Mouse (Mus musculus) left cerebral cortex, postnatal 14 days (tissue): ENCODE measurements at regions not wholly inside any gene's neighbourhood (a gene's known extent, or its start where the extent isn't known, plus 50 kb on each side); places are given as distances from the start of the nearest gene placed in this dataset.

ENCODE experiments used
- DNase-seq, 2 experiments: peaks; one replicate each; pipeline ENCODE4 v3.0.0; 2021 to 2022; ENCODE audit warnings: low spot score in 2 of 2, mixed read lengths in 1 of 2
- intact Hi-C: fragments of 180-260 bp; cut with DNase I; formaldehyde crosslinking; loops from one replicate; pipeline ENCODE4 v1.15.1; 2025

DNA sequence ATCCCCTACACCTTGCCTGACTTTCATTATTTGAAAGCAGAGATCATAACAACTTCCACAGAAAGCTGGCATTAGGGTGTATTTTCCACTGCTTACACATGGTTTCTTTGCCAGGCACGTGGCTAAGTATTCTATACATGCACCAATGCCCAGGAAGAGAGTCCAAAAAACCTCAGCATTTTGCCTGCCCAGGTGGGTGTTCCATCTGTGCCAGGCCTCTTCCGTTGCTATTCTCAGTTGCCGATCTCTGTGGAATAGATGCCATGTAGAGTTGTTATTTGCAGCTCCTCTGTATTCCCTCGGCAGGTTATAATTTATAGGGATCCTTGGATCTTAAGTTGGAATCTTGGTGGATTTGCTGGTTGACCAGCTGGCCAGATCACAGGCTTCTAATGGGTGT lies 161.3 kb downstream of the Gm5426 start:
- no peak for DNase-seq
- intact Hi-C loops: no loop called here

DNA sequence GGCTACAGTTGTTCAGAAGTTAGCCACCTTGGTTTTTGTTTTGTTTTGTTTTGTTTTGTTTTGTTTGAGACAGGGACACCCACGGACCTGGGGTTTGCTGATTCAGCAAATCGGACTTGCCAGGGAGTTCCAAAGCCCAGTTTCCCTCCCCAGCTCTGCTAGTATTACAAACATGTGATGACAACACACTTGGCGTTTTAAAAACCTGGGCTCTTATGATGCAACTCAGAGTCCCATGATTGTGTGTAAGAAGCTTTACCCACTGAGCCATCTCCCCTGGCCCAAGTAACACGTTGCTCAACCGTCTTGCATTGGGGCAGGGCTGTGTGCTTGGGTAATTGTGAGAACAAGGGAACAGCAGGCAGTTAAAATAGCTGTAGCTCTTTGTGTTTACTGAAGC lies 162.2 kb downstream of the Gm5426 start:
- DNase-seq: no peak
- intact Hi-C loops: no loop called here

DNA sequence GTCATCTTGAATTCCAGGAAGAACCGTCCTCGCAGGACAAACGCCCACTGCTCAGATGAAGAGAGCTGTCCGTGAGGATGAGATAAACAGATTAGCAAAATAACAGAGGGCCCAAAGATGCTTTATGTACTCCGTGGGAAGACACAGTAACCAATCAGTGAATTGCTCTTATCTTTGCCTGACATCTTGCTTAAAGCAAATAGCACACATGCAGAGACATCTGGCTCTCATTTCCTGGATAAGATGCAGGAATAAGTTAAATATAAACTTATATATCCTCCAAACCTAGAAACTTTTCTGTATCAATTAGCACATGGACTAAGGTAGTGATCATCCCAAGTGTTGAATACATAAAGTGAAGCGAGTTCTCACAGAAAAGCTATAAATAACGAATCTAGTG lies 169.3 kb downstream of the Gm5426 start:
- no peak for DNase-seq
- intact Hi-C loops: no loop called here

DNA sequence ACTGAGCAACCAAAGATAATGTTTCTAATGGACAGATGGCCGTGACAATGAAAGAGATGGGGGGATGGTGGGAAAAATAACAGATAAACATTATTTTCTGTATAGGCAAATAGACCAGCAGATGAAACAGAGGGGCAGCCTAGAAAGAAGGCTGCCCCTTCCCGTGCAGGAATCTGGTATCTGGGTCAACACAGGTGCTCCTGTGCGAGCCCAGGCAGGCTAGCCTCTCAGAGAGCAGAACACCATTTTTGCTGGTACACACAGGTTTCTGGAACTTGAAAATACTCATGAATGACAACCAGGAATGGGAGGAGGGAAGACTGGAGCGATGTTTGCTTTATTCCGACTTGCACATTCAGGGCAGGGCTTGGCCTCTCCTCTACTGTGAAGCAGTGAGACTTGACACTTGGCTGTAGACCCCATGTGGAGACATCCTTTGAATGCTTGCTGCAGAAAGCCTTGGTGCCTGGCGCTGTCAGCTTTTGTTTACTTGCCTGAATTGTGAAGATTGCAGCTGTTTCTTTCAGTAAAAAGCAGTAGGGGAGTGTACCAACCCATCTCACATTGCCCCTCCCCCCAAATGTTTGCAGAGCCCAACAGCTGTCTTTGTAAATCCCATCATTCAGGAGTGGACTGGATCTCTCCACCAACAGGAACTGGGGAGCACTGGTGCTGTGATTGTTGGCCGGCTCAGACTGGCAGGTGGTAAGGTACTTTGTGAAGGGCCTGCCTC lies 172.5 kb downstream of the Gm5426 start:
- peak; percentile 19 to 63 for DNase-seq

DNA sequence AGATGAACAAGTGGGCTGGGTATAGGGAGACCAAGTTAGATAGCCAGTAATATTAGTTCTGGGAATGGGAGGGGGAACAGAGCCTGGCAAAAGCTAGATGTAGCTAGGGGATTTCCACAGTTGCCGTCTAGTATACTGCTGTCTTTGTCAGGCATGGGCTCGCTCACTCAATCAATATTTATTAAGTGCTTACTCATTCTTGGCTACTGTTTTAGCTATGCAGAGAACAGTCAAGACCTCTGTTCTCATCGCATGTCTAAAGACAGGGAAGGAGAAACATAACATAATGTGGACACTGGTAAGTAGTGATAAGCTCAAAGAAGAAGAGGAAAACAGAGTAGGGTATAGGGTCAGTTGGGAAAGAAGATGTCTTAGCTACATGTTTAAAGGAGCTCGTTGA lies 173.4 kb downstream of the Gm5426 start:
- no peak for DNase-seq
- intact Hi-C loops: loop anchor here (10.0 kb wide), 1 partner anchor 305 kb away; the partner anchor contains the start of gene Btg1

More for the DNA sequence above, 172.5 kb downstream of the Gm5426 start:
- intact Hi-C loops: no loop called here

DNA sequence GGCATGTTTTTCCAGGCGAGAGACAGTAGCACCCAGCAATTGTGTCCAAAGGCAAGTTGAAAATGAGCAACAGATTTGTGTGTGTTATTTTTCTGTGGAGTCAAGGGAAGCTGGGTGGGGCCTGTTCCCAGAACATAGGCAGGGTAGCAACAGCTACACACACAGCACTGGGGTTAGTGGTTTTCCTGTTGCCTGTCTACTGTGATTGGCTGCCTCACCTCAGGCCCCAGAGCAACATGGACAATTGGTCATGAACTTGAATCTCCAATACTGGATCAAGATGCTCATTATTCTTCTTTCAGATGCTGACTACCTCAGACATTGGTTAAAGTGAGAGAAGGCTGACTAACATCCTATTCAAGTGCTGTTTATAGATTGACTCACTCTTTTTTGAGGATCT lies 188.9 kb downstream of the Gm5426 start:
- DNase-seq: no peak

DNA sequence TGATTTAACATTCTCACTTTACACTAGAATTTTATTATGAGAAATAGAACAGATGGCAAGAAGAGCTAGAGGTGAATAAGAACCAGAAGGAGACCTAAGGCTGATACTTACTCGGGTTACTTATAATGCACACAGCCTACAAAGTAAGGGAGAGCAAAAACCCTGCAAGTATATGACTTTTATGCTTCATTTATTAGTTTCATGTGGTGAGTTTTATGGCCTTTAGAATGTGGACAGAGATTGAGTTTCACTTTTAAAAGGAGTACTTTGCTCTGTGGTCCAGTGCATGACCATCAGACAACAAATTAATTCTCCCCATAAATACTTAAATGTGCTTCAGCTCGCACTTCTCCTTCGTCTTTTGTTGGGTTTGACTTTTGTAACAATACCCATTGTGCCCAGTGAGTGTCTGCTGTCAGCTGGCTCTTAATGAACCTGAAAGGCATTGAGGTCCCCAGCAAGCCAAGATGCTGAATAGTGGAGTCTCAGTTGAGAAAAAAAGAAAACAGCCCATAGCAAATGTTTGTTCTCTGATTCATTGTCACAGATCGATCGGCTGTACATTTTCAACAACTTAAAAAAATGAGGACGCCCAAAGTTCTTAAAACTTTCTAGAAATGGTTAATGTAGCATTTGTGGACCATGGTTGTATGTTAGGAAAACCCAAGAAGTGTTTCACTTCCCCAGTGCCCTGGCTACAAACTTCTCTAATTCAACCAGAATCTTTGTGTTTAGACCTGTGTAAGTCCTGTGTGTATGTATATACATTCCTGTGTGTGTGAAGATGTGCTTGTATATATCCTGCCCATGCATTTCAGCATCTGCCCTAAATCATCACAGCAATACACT lies 194.5 kb downstream of the Gm5426 start:
- intact Hi-C loops: no loop called here
- DNase-seq: no peak

More for the DNA sequence above, 188.9 kb downstream of the Gm5426 start:
- intact Hi-C loops: no loop called here

DNA sequence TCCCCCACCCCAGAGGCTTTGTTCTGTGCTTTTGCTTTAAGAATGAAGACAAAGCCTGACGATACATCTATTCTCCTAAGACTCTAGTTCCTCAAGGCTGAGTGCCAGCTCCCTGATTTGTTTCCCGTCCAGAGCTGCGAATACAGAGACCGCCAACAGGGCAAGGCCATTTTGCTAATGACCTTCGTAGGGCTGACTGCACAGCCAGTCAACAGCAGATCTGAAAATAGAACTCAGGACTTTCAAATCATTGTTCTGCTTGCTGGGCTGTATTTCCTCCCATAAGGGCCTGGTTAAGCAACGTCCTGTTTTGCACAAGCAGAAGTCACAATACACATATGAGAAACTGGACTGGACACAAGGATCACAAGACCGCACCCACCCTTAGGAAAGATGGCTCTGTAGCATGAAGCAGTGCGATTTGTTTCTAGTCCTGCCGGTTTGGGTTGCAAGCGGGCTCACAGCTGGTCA lies 196.4 kb downstream of the Gm5426 start:
- DNase-seq: peak; percentile 31 to 35
- intact Hi-C loops: no loop called here

DNA sequence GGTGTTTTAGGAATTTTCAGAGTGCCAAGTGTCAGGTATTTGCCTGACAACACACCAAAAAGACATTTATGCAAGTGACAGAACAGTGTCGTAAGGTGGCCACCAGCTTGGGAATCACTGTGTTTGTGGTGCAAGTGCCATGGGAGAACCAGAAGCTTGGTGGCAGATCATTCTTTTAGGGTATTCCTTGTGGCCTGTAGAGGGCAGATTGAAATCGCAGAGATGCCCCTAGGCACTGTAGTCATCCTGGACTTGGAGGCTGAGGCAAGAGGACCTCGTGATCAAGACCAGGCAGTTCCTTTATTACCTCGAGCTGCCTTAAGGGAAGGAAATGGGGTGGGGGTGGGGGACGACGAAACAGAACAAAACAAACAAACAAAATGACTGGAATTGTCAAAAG lies 196.8 kb downstream of the Gm5426 start:
- peak; percentile 24 to 34 for DNase-seq
- intact Hi-C loops: no loop called here

DNA sequence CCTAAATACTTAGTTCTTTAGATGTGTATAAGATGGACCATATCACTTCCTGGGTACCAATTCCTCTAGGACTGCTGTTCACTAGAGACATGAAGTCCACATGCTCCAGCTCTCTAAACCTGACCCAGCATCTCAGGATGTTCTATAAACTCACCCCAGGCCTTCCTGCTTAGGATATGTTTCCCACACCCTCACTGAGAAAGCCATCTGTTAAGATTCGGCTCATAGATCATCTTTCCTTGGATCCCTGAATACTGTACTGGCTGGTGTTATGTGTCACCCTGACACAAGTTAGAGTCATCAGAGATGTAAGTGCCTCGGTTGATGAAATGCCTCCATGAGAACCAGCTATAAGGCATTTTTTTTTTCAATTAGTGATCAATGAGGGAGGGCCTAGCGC lies 199.9 kb downstream of the Gm5426 start:
- DNase-seq: no peak
- intact Hi-C loops: no loop called here

DNA sequence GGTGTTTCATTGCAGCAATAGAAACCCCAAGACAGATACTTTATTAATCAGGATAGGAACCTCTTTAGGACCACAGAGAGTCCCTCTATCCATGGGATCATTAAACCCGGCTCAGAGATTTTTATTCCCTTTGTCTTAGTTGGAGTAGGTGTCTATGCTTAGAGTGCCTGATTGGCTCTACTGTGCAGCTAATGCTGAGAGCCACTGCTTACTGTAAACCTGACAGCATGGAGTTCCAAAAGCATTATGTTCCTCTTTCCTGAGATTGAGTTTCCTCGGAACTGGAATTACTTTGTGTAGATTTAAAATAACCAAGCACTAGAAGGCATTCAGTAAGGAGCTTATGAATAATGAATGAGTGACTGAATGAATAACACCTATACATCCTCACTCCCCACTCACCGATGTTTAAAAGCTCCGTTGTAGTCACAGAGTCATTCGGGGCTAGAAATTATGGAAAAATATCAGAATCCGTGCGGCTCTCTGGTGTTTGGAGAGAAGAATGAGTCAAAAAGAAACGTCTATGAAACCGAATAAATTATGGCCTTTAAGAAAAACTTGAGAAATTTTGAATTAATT lies 200.8 kb downstream of the Gm5426 start:
- intact Hi-C loops: no loop called here

DNA sequence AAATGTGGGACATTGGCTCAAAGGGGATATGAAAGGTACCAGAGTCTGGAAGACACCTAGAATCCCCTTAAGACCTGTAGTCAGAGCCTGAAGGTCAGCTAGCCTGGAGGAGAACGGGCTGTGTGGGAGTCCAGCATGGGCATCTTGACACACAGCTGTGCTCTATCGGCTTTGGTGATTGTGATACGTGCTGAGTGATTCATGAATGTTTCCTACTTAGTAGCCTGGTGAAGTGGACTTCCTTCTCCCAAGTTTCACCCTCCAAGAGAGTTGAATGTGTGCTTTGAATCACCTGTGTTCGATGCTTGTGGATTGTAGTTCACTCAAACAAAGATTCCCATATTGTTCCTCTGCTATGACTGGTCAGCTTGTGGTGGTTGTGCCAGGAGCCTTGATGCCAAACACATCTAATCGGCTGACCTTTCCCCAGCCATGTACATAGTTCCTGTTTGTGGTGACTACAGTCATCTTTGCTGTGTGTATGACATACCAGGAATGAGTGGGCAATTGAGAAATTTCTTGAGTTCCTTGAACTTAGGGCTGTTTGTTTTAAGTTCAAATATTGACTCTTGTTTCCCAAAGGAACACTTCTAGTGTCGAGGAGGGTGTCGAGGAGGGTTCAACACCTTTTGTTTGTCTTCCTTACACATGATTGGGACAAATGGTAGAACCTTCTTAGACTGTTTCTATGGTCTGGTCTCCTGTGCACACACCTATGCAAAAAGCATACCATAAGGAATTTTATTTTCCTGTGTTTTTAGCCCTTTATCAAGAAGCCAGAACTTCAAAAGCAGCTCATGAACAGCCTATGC lies 201.6 kb downstream of the Gm5426 start:
- no peak for DNase-seq
- intact Hi-C loops: no loop called here

More for the DNA sequence above, 200.8 kb downstream of the Gm5426 start:
- peak in 1 of 2 experiments; percentile 5 for DNase-seq

DNA sequence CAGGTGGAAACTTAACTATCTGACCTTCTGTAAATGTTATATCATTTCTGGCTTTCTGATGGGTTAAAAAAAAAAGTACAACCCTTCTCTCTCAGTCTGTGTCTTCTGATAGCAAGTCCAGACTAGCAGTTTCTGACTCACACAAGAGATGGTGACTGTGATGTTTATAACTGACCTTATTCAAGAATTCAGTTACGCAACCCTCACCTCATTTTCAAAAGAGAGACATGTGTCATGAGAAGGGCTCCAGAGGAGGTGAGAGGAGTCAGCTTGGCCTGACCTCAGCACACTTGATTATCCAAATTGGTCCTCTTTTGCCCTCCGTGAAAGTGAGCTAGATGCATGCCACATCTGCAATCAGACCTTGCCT lies 202.2 kb downstream of the Gm5426 start:
- intact Hi-C loops: no loop called here
- no peak for DNase-seq

DNA sequence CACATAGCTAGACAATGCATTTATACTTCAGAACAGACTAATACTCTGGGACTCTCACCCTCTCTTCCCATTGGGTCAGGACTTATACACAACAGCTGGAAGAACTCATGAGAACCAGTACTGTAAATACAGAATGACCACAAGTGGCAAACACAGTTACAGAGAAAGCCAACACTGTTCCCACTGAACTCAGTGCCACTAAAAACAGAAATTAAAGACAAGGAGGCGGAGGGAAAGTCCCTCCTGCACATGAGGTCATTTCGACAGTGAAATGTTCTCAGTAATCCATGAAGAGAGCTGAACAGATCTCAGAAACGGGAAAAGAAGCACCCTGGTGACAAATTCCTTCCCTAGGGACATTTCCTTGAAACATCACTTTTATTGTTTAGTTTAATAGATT lies 206.1 kb downstream of the Gm5426 start:
- DNase-seq: no peak
- intact Hi-C loops: no loop called here

DNA sequence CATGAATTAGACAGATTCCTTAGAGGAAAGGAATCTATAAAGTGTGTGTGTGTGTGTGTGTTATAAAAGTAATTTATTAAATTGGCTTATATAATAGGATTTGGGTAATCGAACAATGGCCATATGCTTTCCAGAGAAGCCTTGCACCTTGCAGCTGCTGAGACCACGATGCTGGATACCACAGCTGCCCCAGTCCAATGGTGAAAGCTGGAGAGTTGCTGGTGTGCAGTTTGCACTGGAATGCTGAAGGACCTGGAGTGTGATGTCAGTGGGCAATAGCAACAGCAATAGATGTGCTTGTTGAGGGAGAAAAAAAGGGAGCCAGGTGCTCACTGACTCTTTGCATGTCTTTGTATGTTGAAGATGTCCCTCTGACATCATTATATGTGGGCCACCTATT lies 207.3 kb downstream of the Gm5426 start:
- intact Hi-C loops: no loop called here
- no peak for DNase-seq

DNA sequence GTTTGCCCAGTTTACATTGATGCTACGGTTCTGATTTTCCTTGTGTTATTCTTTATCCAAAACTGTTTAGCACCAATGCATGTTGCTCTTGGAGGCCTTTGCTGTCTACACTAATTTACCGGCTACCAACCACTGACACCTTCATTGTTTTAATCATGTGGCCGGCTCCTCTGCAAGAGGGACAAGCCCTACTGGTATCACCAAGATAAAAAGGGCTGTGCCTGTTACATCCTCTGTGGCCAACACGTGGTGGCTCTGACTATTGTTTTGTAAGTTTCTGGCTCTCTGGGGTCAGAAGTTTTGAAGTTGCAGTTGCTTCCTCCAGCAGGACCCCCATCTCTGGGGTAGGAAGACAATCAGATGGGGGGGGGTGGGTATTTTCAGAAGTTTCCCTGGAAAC lies 214.3 kb downstream of the Gm5426 start:
- DNase-seq: no peak
- intact Hi-C loops: no loop called here

DNA sequence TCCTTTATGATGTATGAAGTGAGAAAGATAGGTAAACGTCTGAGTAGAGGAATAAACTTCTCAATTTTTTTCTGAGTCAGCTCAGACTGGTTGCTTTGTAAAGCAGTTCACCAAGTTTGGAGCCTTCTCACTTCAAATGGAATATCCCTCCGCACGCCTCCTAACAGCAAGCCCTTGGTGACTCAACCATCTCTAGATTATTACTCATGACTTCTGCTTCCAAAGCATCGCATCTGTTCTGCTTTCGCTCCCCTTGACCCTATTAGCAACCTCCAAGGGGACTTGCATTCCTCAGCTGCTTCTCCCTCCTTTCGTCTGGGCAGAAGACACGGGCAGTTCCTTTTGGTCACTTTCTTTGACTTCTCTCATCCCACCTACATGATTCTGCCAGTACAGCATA lies 214.9 kb downstream of the Gm5426 start:
- DNase-seq: no peak
- intact Hi-C loops: no loop called here

DNA sequence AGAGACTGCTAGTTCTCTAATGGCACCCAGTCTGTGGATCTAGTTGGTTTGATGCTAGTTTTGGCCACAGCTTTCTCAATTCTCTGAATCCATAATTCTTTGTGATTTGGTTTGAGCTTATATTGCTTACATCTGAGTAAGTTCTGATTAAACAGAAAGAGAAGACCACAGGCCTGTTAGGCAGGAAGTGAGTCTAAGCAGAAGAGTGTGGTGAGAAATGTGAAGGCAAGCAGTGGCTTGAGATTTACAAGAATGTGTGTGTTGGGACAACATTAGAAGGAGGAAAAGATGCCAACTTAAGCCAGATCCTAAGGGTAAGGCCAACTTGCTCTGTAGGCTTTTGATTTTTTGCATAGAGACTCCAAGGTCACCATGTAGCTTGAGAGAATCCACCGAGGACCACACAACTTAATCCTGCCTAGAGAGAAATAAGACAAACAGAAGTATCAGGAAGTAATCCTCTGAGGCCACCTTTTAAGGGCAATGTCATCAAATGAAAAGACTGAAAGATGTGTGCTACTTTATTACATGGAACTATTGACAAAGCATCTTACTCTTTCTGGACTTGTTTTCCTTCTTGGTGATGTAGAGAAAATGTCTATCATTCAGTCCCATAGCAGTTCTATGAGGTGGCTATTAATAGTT lies 220.7 kb downstream of the Gm5426 start:
- no peak for DNase-seq
- intact Hi-C loops: no loop called here

DNA sequence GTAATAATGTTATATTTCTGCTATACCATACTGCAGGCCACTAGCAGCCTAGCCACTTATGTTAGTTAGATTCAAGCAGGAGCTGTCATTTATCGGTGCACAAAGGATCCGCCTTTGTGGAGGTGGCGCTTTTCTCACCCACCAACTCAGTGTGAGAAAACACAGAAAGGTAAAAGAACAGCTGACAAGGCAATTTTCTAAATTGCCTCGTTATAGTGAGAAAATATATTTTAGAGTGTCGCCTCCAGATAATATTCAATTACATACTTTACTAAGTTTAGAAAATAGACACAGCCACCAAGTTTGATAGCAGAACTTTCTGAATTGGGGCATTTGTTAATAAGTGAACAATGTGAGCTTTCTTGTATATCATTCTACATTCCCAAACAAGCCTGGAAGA lies 221.2 kb downstream of the Gm5426 start:
- DNase-seq: no peak
- intact Hi-C loops: no loop called here
